Mouse (Mus musculus) midbrain, embryonic 11.5 days (tissue): ENCODE data around the gene Tmem160. TPM values are rescaled to one million over a fixed set of nuclear protein-coding genes. Genes with fewer than 3 reads are reported as not detected.

Experiments
- ATAC-seq: fragments of 200-750 bp; cut with Nextera tagmentation; 2 replicates; pipeline ENCODE4 v1.8.0; 2017; ENCODE audit warnings: moderate TSS enrichment, moderate library complexity; ENCODE audit not compliant: low FRiP score
- DNase-seq: peaks from one replicate; pipeline ENCODE4 v3.0.0; 2015; ENCODE audit warnings: low spot score; ENCODE audit errors: missing footprints
- H3K27ac ChIP-seq: fragments of 300-500 bp; sonication (generic); 2 replicates; pipeline ENCODE4 v1.5.1; 2014; ENCODE audit warnings: low read depth, low read length
- H3K27me3 ChIP-seq: fragments of 300-500 bp; sonication (generic); 2 replicates; pipeline ENCODE4 v1.6.1; 2014; ENCODE audit warnings: mild to moderate bottlenecking, low read length, moderate library complexity, mixed read lengths; ENCODE audit not compliant: control insufficient read depth, insufficient read depth
- H3K36me3 ChIP-seq: fragments of 300-500 bp; sonication (generic); 2 replicates; pipeline ENCODE4 v1.6.1; 2014; ENCODE audit warnings: mild to moderate bottlenecking, low read length, moderate library complexity, mixed read lengths; ENCODE audit not compliant: control insufficient read depth, insufficient read depth
- H3K4me1 ChIP-seq: fragments of 300-500 bp; sonication (generic); 2 replicates; pipeline ENCODE4 v1.6.1; 2014; ENCODE audit warnings: low read length; ENCODE audit not compliant: control insufficient read depth, insufficient read depth
- H3K4me2 ChIP-seq: fragments of 300-500 bp; sonication (generic); 2 replicates; pipeline ENCODE4 v1.6.1; 2014; ENCODE audit warnings: mild to moderate bottlenecking, moderate library complexity
- H3K4me3 ChIP-seq: fragments of 300-500 bp; sonication (generic); 2 replicates; pipeline ENCODE4 v1.5.1; 2014; ENCODE audit warnings: low read depth, low read length
- H3K9ac ChIP-seq: fragments of 300-500 bp; sonication (generic); 2 replicates; pipeline ENCODE4 v1.6.1; 2014; ENCODE audit warnings: low read length
- H3K9me3 ChIP-seq: fragments of 300-500 bp; sonication (generic); 2 replicates; pipeline ENCODE4 v1.6.1; 2016; ENCODE audit warnings: low read length; ENCODE audit not compliant: control insufficient read depth
- WGBS: fragments of 180-500 bp; shearing (Covaris S2); extraction: QIAGEN DNeasy Blood & Tissue Kit; methylation state at CpG from one replicate; pipeline ENCODE4 v1.1.7; 2014; 5-methylcytosine and 5-hydroxymethylcytosine counted together
- polyA plus RNA-seq: library from polyadenylated mRNA; unstranded; fragments of >200 nt; fragmentation: Nextera tagmentation; extraction: Ambion mirVana; gene quantifications from 2 replicates; pipeline ENCODE4 v1.2.1, GENCODE M21; 2014

The Tmem160 gene
- polyA plus RNA-seq, 1 experiment from 2014 or later, result 49.2 TPM

DNA sequence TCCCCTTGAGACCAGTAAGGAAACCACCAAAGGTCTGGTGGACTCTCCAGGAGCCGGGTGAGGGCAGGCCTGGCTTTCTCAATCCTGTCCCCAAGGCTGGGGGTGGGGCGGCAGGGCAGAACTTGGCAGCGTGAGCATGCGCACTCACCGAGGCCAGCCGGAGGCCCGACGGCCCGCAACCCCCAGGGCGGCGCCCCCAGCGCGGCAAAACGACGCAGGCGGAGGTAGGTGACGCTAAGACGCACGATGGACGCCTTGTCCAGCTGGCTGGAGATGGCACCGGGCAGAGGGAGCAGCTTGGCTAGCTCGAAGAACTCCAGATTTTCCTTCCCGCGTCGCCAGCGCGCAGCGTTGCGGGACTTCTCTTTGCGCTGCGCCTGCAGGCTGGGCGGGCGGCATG, 21.9 kb downstream of the Tmem160 start:
- no peaks in the 10 kb centered on the region for H3K9me3 ChIP-seq
- no peak overlapping the region for H3K27ac ChIP-seq
- no peaks in the 10 kb centered on the region for H3K36me3 ChIP-seq
- H3K4me2 ChIP-seq, result peak overlapping the region; percentile 14; the same call in 1 of the 2 replicates
- 0 out of 2 replicates have a peak, but pooled peaks have one; percentile 7 for ATAC-seq
- WGBS, result 4% methylated on average over 33 of the region's 33 CpGs
- no peak overlapping the region for H3K4me3 ChIP-seq
- H3K9ac ChIP-seq, result no peak overlapping the region
- peaks cover 9% of the 10 kb centered on the region for H3K4me1 ChIP-seq
- peak; percentile 84 for DNase-seq
- peaks cover 61% of the 10 kb centered on the region for H3K27me3 ChIP-seq

- Histone ChIP-seq H3K9me3 (no peaks in the 10 kb centered on the region), H3K4me2 (peak overlapping the region; percentile 3; the same call in 1 of the 2 replicates), H3K27me3 (peaks cover 61% of the 10 kb centered on the region), H3K36me3 (no peaks in the 10 kb centered on the region), H3K27ac (no peak overlapping the region), H3K9ac (no peak overlapping the region), H3K4me1 (peaks cover 9% of the 10 kb centered on the region), H3K4me3 (peak overlapping the region; percentile 8; the same call in 1 of the 2 replicates)
- WGBS, result 5% methylated on average over 23 of the region's 23 CpGs
- DNase-seq (peak; percentile 81), ATAC-seq (no peak)
These were observed 22.7 kb downstream of the Tmem160 start for GRCm38 (mm10) chr7:16475321-16475720.

GRCm38 (mm10) chr7:16475764-16476599, 23.4 kb downstream of the Tmem160 start:
- WGBS, result 1% methylated on average over 49 of the region's 59 CpGs
- no peak overlapping the region for H3K9ac ChIP-seq

GRCm38 (mm10) chr7:16476600-16476989, 24.0 kb downstream of the Tmem160 start:
- Histone ChIP-seq H3K36me3 (no peaks in the 10 kb centered on the region), H3K4me1 (peaks cover 9% of the 10 kb centered on the region), H3K9ac (no peak overlapping the region), H3K27me3 (peaks cover 59% of the 10 kb centered on the region), H3K4me2 (peak overlapping the region; percentile 47), H3K27ac (no peak overlapping the region), H3K9me3 (no peaks in the 10 kb centered on the region), H3K4me3 (peak overlapping the region; percentile 25)
- 1% methylated on average over 33 of the region's 34 CpGs for WGBS
- DNase-seq, result peak; percentile 89
- 0 out of 2 replicates have a peak, but pooled peaks have one; percentile 42 for ATAC-seq

More at GRCm38 (mm10) chr7:16475764-16476599, 23.4 kb downstream of the Tmem160 start:
- DNase-seq (peak; percentile 88), ATAC-seq (no peak)
- Histone ChIP-seq H3K4me2 (peak overlapping the region; percentile 47), H3K4me3 (peak overlapping the region; percentile 25), H3K27me3 (peaks cover 61% of the 10 kb centered on the region), H3K9me3 (no peaks in the 10 kb centered on the region), H3K4me1 (peaks cover 9% of the 10 kb centered on the region), H3K36me3 (no peaks in the 10 kb centered on the region), H3K27ac (no peak overlapping the region)

- 86% methylated on average over 8 of the region's 8 CpGs for WGBS
- no peak for ATAC-seq
- no peak within 1 kb of the TSS for H3K9ac ChIP-seq
- DNase-seq, result no peak
- peak within 1 kb of the TSS; percentile 25 for H3K4me3 ChIP-seq
- H3K9me3 ChIP-seq, result no peaks in the 10 kb centered on the region
- peaks cover 51% of the 10 kb centered on the region for H3K27me3 ChIP-seq
- peak within 1 kb of the TSS; percentile 47 for H3K4me2 ChIP-seq
- no peaks in the 10 kb centered on the region for H3K36me3 ChIP-seq
- H3K27ac ChIP-seq, result no peak within 1 kb of the TSS
- peaks cover 7% of the 10 kb centered on the region; the same call in 1 of the 2 replicates for H3K4me1 ChIP-seq
These were observed 25.0 kb downstream of the Tmem160 start, which contains the start of gene Npas1 for GRCm38 (mm10) chr7:16477628-16478027. TSS of gene Npas1 (minus strand) at chr7:16477728.

DNA sequence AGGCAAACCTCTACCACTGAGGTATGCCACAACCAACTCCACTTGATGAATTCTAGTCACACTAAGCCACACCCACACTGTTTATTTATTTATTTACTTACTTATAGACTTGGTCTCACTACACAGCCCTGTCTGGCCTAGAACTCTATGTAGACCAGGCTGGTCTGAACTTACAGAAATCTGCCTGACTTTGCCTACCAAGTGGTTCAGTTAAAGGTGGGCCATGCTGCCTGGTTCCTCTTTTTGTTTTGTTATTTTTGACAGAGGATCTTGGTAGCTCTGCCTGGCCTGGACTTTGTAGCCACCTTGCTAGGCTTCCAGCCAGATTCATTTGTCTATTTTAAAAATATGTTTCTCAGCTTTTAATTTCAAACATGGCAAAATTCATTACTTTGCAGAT, 36.2 kb downstream of the Tmem160 start:
- Histone ChIP-seq H3K4me2 (no peak overlapping the region), H3K9ac (no peak overlapping the region), H3K36me3 (no peaks in the 10 kb centered on the region), H3K27ac (no peak overlapping the region), H3K4me1 (no peaks in the 10 kb centered on the region), H3K27me3 (no peaks in the 10 kb centered on the region), H3K9me3 (no peaks in the 10 kb centered on the region), H3K4me3 (no peak overlapping the region)
- DNase-seq (no peak), ATAC-seq (no peak)

- DNase-seq (no peak), ATAC-seq (no peak)
- 88% methylated on average over 9 of the region's 9 CpGs for WGBS
- Histone ChIP-seq H3K4me2 (no peak overlapping the region), H3K36me3 (no peaks in the 10 kb centered on the region), H3K4me1 (no peaks in the 10 kb centered on the region), H3K27ac (no peak overlapping the region), H3K4me3 (no peak overlapping the region), H3K9me3 (no peaks in the 10 kb centered on the region), H3K9ac (no peak overlapping the region), H3K27me3 (no peaks in the 10 kb centered on the region)
These were observed 37.4 kb downstream of the Tmem160 start for GRCm38 (mm10) chr7:16489948-16490347.

DNA sequence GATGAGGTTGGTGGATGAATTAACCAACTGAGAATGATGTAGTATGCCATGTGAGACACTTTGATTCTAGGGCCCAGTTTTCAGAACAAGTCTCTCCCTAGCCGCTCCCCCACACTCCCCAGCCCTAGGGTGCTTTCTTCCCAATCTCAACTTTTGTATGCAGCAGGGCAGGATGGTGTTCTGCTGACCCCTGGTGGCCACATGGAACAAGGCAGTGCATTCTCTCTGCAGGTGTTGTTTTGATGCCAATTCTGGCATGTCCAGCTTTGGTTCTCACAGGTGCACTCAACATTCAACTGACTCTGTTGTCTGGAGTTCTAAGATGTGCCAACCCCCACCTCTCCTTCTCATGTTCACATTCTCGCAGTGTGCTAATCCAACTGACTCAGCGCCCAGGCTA, 39.2 kb downstream of the Tmem160 start:
- Histone ChIP-seq H3K4me3 (no peak overlapping the region), H3K27ac (no peak overlapping the region), H3K9ac (no peak overlapping the region), H3K27me3 (no peaks in the 10 kb centered on the region), H3K9me3 (no peaks in the 10 kb centered on the region), H3K4me2 (no peak overlapping the region), H3K4me1 (no peaks in the 10 kb centered on the region), H3K36me3 (peaks cover 5% of the 10 kb centered on the region)
- WGBS, result 46% methylated on average over 3 of the region's 3 CpGs
- peak; percentile 93 for DNase-seq
- ATAC-seq, result peak; percentile 51; the same call in 1 of the 2 replicates

DNA sequence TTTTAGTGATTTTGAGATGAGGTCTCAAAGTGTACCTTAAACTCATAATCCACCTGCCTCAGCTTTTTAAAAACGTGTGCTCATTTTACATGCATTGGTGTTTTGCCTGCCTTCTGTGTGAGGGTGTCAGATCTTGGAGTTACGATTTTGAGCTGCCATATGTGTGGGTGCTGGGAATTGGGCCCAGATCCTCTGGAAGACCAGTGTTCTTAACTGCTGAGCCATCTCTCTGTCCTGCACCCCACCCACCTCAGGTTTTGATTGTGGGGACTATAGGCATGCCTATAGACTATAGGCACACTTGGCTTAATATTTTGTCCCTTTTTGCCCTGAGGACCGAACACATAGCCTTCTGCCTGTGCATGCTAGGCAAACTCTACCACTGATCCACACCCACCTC, 39.6 kb downstream of the Tmem160 start:
- no peaks in the 10 kb centered on the region for H3K27me3 ChIP-seq
- no peaks in the 10 kb centered on the region for H3K4me1 ChIP-seq
- H3K36me3 ChIP-seq, result peaks cover 10% of the 10 kb centered on the region
- H3K4me2 ChIP-seq, result no peak overlapping the region
- 65% methylated on average over 3 of the region's 3 CpGs for WGBS
- no peak overlapping the region for H3K27ac ChIP-seq
- ATAC-seq (no peak), DNase-seq (no peak)
- H3K4me3 ChIP-seq, result no peak overlapping the region
- no peak overlapping the region for H3K9ac ChIP-seq
- H3K9me3 ChIP-seq, result no peaks in the 10 kb centered on the region
